Mouse (Mus musculus) heart, embryonic 14.5 days (tissue): ENCODE results near the gene Magea2. TPM values are rescaled to one million over a fixed set of nuclear protein-coding genes. Genes with fewer than 3 reads are reported as not detected.
"Not testable (repeated sequence)": the region's sequence is repeated elsewhere in the genome, so short reads cannot be mapped to it uniquely, and the experiment has no call there.

Experiments used
- ATAC-seq: fragments of 200-750 bp; cut with Nextera tagmentation; 2 replicates; pipeline ENCODE4 v1.8.0; 2017; ENCODE audit warnings: low read depth, moderate TSS enrichment; ENCODE audit not compliant: insufficient number of reproducible peaks, insufficient read depth, low FRiP score
- H3K27ac ChIP-seq, 2 experiments: fragments of 200-500 bp in 1 of 2; fragments of 300-500 bp in 1 of 2; sonication (generic) in 1 of 2; replicated peaks in 1 of 2; 2 replicates each; pipeline ENCODE4 v1.5.1; 2012 to 2014; ENCODE audit warnings: low read depth in 2 of 2, low read length in 2 of 2, control low read depth in 1 of 2, mild to moderate bottlenecking in 1 of 2, mixed read lengths in 1 of 2; ENCODE audit not compliant: control insufficient read depth in 1 of 2, insufficient read depth in 1 of 2
- H3K27me3 ChIP-seq: fragments of 300-500 bp; sonication (generic); 2 replicates; pipeline ENCODE4 v1.6.1; 2014; ENCODE audit warnings: mild to moderate bottlenecking, low read length, control low read depth; ENCODE audit not compliant: control insufficient read depth, insufficient read depth
- H3K36me3 ChIP-seq: fragments of 300-500 bp; sonication (generic); 2 replicates; pipeline ENCODE4 v1.6.1; 2014; ENCODE audit warnings: mild to moderate bottlenecking, control low read depth, low read length, mixed read lengths; ENCODE audit not compliant: control insufficient read depth, insufficient read depth
- H3K4me1 ChIP-seq, 2 experiments: fragments of 200-500 bp in 1 of 2; fragments of 300-500 bp in 1 of 2; sonication (generic) in 1 of 2; 2 replicates each; pipeline ENCODE4 v1.6.1; 2012 to 2014; ENCODE audit warnings: low read length in 2 of 2, control low read depth in 1 of 2, mixed read lengths in 1 of 2; ENCODE audit not compliant: control insufficient read depth in 2 of 2, insufficient read depth in 2 of 2
- H3K4me2 ChIP-seq: fragments of 300-500 bp; sonication (generic); 2 replicates; pipeline ENCODE4 v1.6.1; 2014; ENCODE audit warnings: mild to moderate bottlenecking, low read length
- H3K4me3 ChIP-seq, 2 experiments: fragments of 200-500 bp in 1 of 2; fragments of 300-500 bp in 1 of 2; sonication (generic) in 1 of 2; 2 replicates each; pipeline ENCODE4 v1.5.1; 2012 to 2014; ENCODE audit warnings: low read length in 2 of 2, mild to moderate bottlenecking in 2 of 2, control low read depth in 1 of 2, low read depth in 1 of 2, moderate library complexity in 1 of 2; ENCODE audit not compliant: control insufficient read depth in 1 of 2, insufficient read depth in 1 of 2
- H3K9ac ChIP-seq: fragments of 300-500 bp; sonication (generic); 2 replicates; pipeline ENCODE4 v1.6.1; 2014; ENCODE audit warnings: mild to moderate bottlenecking, low read length
- H3K9me3 ChIP-seq: fragments of 300-500 bp; sonication (generic); 2 replicates; pipeline ENCODE4 v1.6.1; 2016; ENCODE audit warnings: low read length, control low read depth; ENCODE audit not compliant: control insufficient read depth
- WGBS: fragments of 180-500 bp; shearing (Covaris S2); extraction: QIAGEN DNeasy Blood & Tissue Kit; methylation state at CpG from one replicate; pipeline ENCODE4 v1.1.7; 2014; 5-methylcytosine and 5-hydroxymethylcytosine counted together
- polyA plus RNA-seq: library from polyadenylated mRNA; unstranded; fragments of >200 nt; fragmentation: Nextera tagmentation; extraction: Ambion mirVana; gene quantifications from 2 replicates; pipeline ENCODE4 v1.2.1, GENCODE M21; 2014

Gene Magea2
- not detected in 2 replicates for polyA plus RNA-seq

DNA sequence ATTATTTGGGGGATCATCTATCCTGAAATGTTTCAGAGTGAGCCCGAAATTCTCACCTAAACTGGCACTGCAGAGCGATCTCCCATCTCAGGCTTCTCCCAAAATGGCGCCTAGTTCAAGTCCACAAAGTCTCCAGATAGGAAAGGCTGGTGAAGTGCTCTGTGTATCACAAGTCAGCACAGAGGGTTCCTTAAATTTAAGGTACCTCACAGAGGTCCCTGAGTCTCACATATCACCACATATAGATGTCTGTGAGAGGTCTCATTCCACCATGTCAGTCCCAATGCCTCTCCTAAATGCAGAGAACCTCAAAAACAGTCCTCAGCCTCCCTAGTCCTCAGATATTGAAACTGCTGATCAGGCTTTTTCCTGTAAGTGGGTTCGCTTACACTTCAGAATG is at the start of gene Magea2:
Gene Magea2 (minus strand): TSS at position 101 of the 400 bp plus-strand sequence.
- H3K27me3 ChIP-seq, H3K4me2 ChIP-seq, H3K4me1 ChIP-seq, H3K9ac ChIP-seq, H3K27ac ChIP-seq, H3K9me3 ChIP-seq, H3K36me3 ChIP-seq, ATAC-seq, H3K4me3 ChIP-seq: not testable (repeated sequence)
- WGBS: 81% methylated on average over 3 of the region's 4 CpGs

DNA sequence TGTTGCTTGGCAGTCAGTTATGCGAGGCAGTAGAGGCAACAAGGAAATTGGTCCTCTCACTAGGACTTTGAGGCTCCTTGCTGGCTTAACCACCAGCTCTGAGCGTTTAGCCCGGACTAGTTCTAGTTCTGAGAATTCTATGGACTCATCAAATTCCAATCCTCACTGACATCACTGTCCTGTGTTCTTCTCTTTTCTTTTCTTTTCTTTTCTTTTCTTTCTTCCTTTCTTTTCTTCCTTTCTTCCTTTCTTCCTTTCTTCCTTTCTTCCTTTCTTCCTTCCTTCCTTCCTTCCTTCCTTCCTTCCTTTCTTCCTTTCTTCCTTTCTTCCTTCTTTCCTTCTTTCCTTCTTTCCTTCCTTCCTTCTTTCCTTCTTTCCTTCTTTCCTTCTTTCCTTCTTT is 34.8 kb upstream of the Magea2 start, which contains the start of gene Cldn34b2:
Gene Cldn34b2 (minus strand): TSS at position 101 of the 400 bp plus-strand sequence.
- H3K4me3 ChIP-seq, H3K4me2 ChIP-seq, H3K9me3 ChIP-seq, ATAC-seq, H3K27me3 ChIP-seq, H3K4me1 ChIP-seq, H3K36me3 ChIP-seq, H3K9ac ChIP-seq, H3K27ac ChIP-seq: not testable (repeated sequence)
- 82% methylated on average over 3 of the region's 3 CpGs for WGBS

DNA sequence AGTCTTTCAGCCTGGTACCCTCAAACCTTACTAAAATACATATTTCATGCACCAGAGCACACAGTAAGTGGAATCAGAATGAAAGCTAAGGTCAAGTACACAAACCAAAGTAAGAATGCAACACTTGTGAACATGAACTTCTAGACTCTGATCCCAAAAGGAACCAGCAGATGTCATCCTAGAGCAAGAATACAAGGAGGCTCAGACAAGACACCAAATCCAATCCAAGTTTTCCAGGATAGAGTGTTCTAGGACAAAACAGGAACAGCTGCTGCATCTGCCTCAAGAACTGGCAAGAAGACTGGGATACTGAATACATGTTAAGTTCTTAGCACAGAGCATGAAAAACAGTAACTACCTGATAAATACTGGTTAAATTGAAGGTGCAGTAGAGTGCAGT is 4.6 kb upstream of the Magea2 start:
- no peaks in the 10 kb centered on the region for H3K9me3 ChIP-seq
- no peak overlapping the region for H3K9ac ChIP-seq
- no peaks in the 10 kb centered on the region for H3K4me1 ChIP-seq
- no peak overlapping the region for H3K4me2 ChIP-seq
- no peak overlapping the region for H3K4me3 ChIP-seq
- H3K36me3 ChIP-seq: no peaks in the 10 kb centered on the region
- H3K27ac ChIP-seq: no peak overlapping the region
- no peak for ATAC-seq
- no peaks in the 10 kb centered on the region for H3K27me3 ChIP-seq

DNA sequence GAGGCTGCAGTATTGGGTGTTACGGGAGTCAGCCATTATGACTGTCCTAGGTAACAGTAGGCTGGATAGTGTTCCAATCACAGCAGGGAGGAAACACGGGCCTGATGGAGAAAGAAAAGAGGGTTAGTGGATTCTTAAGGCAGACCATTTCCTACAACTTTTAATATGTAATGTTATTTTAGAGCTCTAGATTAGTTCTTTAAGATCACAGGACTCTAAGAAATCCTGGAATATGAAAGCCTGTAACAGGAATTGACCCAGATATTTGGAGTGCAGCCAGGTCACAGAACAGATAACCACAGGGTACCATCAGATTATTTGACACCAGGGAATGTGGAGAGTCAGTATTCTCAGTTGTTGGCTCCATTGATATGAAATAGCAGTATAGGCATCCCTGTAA is 3.8 kb downstream of the Magea2 start, which contains the start of gene Magea1:
Gene Magea1 (minus strand): TSS at position 101 of the 400 bp plus-strand sequence.
- not testable (repeated sequence) for H3K36me3 ChIP-seq, H3K4me2 ChIP-seq, H3K9ac ChIP-seq, H3K27ac ChIP-seq, ATAC-seq, H3K4me1 ChIP-seq, H3K9me3 ChIP-seq, H3K4me3 ChIP-seq, H3K27me3 ChIP-seq
- WGBS: 82% methylated on average over 1 of the region's 2 CpGs

DNA sequence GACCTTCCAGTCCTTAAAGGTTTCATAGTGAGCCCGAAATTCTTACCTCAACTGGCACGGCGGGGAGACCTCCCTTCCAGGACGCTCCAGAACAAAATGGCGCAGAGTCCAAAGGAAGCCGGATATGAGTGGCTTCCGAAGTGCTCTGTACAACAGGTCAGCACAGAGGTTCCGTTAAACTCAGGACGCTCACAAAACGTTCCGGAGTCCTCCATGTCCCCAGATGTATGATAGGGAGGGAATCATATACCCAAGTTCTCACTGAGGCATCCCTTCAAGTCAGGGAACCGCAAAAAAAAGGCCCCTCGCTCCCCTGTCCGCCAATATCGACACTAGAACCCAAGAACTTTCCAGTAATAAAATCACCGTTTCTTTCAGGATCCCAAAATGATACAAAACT is 30.4 kb downstream of the Magea2 start, which contains the start of gene Magea5:
Gene Magea5 (minus strand): TSS at position 101 of the 400 bp plus-strand sequence.
- ATAC-seq, H3K4me3 ChIP-seq, H3K4me1 ChIP-seq, H3K9ac ChIP-seq, H3K36me3 ChIP-seq, H3K27me3 ChIP-seq, H3K9me3 ChIP-seq, H3K27ac ChIP-seq, H3K4me2 ChIP-seq: not testable (repeated sequence)
- 84% methylated on average over 13 of the region's 16 CpGs for whole genome bisulfite sequencing

DNA sequence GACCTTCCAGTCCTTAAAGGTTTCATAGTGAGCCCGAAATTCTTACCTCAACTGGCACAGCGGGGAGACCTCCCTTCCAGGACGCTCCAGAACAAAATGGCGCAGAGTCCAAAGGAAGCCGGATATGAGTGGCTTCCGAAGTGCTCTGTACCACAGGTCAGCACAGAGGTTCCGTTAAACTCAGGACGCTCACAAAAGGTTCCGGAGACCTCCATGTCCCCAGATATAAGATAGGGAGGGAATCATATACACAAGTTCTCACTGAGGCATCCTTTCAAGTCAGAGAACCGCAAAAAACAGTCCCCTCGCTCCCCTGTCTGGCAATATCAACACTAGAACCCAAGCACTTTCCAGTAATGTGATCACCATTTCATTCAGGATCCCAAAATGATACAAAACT is 97.7 kb downstream of the Magea2 start, which contains the start of gene Magea8:
Gene Magea8 (minus strand): TSS at position 101 of the 400 bp plus-strand sequence.
- not testable (repeated sequence) for H3K27me3 ChIP-seq, H3K4me3 ChIP-seq, H3K27ac ChIP-seq, ATAC-seq, H3K4me2 ChIP-seq, H3K4me1 ChIP-seq, H3K36me3 ChIP-seq, H3K9ac ChIP-seq, H3K9me3 ChIP-seq
- WGBS: 84% methylated on average over 10 of the region's 11 CpGs

Other genes with a start within 250 kb of the Magea2 start
- not detected in 2 replicates for gene Cldn34b1, start 203.4 kb downstream of the Magea2 start, polyA plus RNA-seq
- gene Magea6, start 157.7 kb downstream of the Magea2 start, polyA plus RNA-seq: not detected in 2 replicates
- gene Magea3, start 144.2 kb downstream of the Magea2 start, polyA plus RNA-seq: not detected in 2 replicates
- not detected in 2 replicates for gene Magea8, start 97.8 kb downstream of the Magea2 start, polyA plus RNA-seq
- gene Magea5, start 30.5 kb downstream of the Magea2 start, polyA plus RNA-seq: not detected in 2 replicates
- not detected in 2 replicates for gene Magea1, start 3.9 kb downstream of the Magea2 start, polyA plus RNA-seq
- not detected in 2 replicates for gene Cldn34b2, start 34.7 kb upstream of the Magea2 start, polyA plus RNA-seq
- 132 and 137 TPM in 2 replicates for gene Sat1, start 122.8 kb upstream of the Magea2 start, polyA plus RNA-seq
- gene Acot9, start 168.8 kb upstream of the Magea2 start, polyA plus RNA-seq: 42.0 and 44.9 TPM in 2 replicates
- gene Prdx4, start 247.1 kb upstream of the Magea2 start, polyA plus RNA-seq: 298 and 307 TPM in 2 replicates